Mouse (Mus musculus) forebrain, embryonic 13.5 days (tissue): ENCODE measurements around the gene Gm49325. TPM values are rescaled to one million over a fixed set of nuclear protein-coding genes. Genes with fewer than 3 reads are reported as not detected.

ENCODE experiments used
- ATAC-seq: fragments of 200-750 bp; cut with Nextera tagmentation; 2 replicates; pipeline ENCODE4 v1.8.0; 2017
- H3K27ac ChIP-seq: fragments of 300-500 bp; sonication (generic); 2 replicates; pipeline ENCODE4 v1.5.1; 2015; ENCODE audit warnings: inconsistent platforms, mild to moderate bottlenecking, moderate library complexity
- H3K27me3 ChIP-seq: fragments of 300-500 bp; sonication (generic); 2 replicates; pipeline ENCODE4 v1.6.1; 2015; ENCODE audit warnings: mild to moderate bottlenecking, inconsistent platforms
- H3K36me3 ChIP-seq: fragments of 300-500 bp; sonication (generic); 2 replicates; pipeline ENCODE4 v1.6.1; 2015; ENCODE audit warnings: mild to moderate bottlenecking, inconsistent platforms; ENCODE audit not compliant: poor library complexity, severe bottlenecking
- H3K4me1 ChIP-seq: fragments of 300-500 bp; sonication (generic); 2 replicates; pipeline ENCODE4 v1.6.1; 2015; ENCODE audit warnings: inconsistent platforms
- H3K4me2 ChIP-seq: fragments of 300-500 bp; sonication (generic); 2 replicates; pipeline ENCODE4 v1.6.1; 2015; ENCODE audit warnings: inconsistent platforms, mild to moderate bottlenecking, moderate library complexity
- H3K4me3 ChIP-seq: fragments of 300-500 bp; sonication (generic); 2 replicates; pipeline ENCODE4 v1.5.1; 2015; ENCODE audit warnings: mild to moderate bottlenecking, inconsistent platforms
- H3K9ac ChIP-seq: fragments of 300-500 bp; sonication (generic); 2 replicates; pipeline ENCODE4 v1.6.1; 2015; ENCODE audit warnings: mild to moderate bottlenecking, inconsistent platforms
- H3K9me3 ChIP-seq: fragments of 300-500 bp; sonication (generic); replicated peaks from 2 replicates; pipeline ENCODE4 v1.6.1; 2016; ENCODE audit warnings: inconsistent platforms
- WGBS: fragments of 180-500 bp; shearing (Covaris S2); methylation state at CpG from one replicate; pipeline ENCODE4 v1.1.7; 2015; 5-methylcytosine and 5-hydroxymethylcytosine counted together
- polyA plus RNA-seq: library from polyadenylated mRNA; unstranded; fragments of >200 nt; fragmentation: Nextera tagmentation; extraction: Ambion mirVana; gene quantifications from 2 replicates; pipeline ENCODE4 v1.2.1, GENCODE M21; 2015

The Gm49325 gene
- 2.3 TPM in 1 of 2 replicates, not detected in the other for polyA plus RNA-seq

DNA sequence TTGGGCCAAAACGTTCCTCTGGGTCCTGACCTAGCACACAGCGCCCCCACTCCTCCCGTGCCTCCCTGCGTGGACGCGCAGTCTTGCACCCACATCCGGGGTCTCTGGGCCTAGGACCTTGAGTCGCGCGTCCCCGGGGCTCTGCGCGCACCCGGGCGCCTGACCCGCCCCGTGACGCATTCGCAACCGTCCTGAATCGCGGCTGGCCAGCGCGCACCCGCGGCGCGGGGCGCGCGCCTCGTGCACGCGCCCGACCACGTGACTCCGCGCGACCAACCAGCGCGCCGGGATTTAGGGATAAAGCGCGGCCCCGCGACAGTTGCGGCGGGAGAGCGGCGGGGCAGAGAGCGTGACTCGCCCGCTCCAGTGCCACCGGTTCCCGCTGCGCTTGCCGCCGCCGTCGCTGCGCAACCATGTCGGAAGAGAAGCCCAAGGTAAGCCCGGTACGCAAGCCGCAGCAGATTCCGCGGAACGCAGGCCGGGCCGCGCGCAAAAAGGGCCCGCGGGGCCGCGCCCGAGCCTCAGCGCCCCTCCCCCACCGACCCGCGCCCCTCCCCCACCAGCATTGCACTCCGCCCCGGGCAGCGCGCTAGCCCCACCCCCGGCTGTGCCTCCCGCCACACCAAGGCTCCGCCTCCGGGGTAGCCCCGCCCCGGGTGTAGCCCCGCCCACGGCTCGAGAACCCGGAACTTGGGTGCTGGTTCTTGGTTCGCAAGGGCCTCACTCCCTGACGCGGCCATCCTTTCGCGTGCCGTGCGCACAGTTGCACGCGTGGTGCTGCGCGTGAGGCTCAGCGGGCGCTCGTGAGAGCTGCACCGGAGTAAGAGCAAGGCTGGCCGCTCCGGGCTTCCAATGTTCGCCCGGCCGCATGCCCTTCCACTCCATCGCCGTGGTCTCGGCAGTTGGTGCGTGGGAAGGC is at the start of gene Gm49325, which contains the start of gene Sumo3:
Gm49325 (plus strand) TSS at position 290 of the 919 bp plus-strand sequence.
Sumo3 (plus strand) TSS at position 190 of the 919 bp plus-strand sequence.
- peak within 1 kb of the TSS; percentile 85 for H3K9ac ChIP-seq
- ATAC-seq, result peak; percentile 89
- H3K27me3 ChIP-seq, result no peaks in the 10 kb centered on the region
- peak within 1 kb of the TSS; percentile 87 for H3K4me2 ChIP-seq
- under 1% methylated on average over 117 of the region's 119 CpGs for WGBS
- H3K4me3 ChIP-seq, result peak within 1 kb of the TSS; percentile 79
- peaks cover 28% of the 10 kb centered on the region for H3K36me3 ChIP-seq
- H3K9me3 ChIP-seq, result no peaks in the 10 kb centered on the region
- peaks cover 26% of the 10 kb centered on the region for H3K4me1 ChIP-seq
- H3K27ac ChIP-seq, result peak within 1 kb of the TSS; percentile 92

DNA sequence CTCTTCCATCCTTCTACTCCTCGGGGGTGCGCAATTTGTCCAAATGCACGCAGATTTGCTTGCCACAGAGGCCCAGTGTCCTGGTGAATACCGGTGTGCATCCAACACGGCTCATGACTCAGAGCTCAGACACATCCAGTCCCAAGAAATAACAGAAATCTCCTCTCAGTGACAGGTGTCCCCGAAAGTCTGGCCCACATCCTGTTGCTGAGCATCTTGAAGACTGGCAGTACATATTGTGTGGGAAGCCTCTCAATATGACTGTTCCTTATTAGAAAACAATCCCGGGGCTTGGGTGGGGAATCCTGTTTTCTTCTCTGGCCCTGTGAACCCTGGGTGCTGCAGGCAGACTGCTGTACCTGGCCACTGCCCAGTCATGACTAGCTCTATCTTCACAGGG is 49.4 kb upstream of the Gm49325 start:
- no peaks in the 10 kb centered on the region for H3K9me3 ChIP-seq
- no peak overlapping the region for H3K27ac ChIP-seq
- no peak overlapping the region for H3K4me3 ChIP-seq
- H3K36me3 ChIP-seq, result no peaks in the 10 kb centered on the region
- H3K4me1 ChIP-seq, result no peaks in the 10 kb centered on the region
- no peak for ATAC-seq
- WGBS, result 86% methylated on average over 7 of the region's 7 CpGs
- no peak overlapping the region for H3K9ac ChIP-seq
- no peak overlapping the region for H3K4me2 ChIP-seq
- no peaks in the 10 kb centered on the region for H3K27me3 ChIP-seq

DNA sequence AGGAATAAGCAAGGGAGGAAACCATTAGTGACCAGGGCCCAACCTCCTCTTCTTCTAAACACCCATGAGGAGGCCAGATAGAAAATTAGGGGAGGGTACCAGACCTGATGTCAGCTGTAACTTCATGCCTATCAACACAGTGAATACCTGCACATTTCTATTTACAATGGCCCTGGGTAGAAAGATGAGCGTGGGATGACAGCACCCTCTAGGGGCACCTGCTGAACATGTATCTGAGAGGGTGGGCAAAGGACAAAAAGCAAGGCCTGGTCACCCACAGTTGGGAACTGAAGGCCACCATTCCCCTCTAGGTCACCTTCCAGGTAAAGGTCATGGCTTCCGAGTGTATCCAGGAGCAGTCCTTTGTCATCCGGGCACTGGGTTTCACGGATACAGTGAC is 48.4 kb upstream of the Gm49325 start:
- Histone ChIP-seq H3K4me2 (no peak overlapping the region), H3K9me3 (no peaks in the 10 kb centered on the region), H3K27me3 (no peaks in the 10 kb centered on the region), H3K36me3 (no peaks in the 10 kb centered on the region), H3K4me1 (no peaks in the 10 kb centered on the region), H3K27ac (no peak overlapping the region), H3K4me3 (no peak overlapping the region), H3K9ac (no peak overlapping the region)
- whole genome bisulfite sequencing, result 84% methylated on average over 4 of the region's 4 CpGs
- ATAC-seq, result no peak

DNA sequence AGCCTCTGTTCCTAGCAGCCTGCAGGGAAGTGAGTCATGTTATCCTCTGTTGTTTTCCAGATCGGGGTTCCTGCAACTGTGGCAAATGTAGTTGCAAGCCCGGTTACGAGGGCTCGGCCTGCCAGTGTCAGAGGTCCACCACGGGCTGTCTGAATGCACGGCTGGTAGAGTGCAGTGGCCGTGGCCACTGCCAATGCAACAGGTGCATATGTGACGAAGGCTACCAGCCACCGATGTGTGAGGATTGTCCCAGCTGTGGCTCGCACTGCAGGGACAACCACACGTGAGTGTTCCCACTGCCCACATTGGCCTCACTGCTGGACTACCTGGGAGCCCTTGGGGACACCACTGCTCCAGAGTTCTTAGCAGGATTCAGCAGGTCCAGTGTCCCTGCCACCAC is 45.9 kb upstream of the Gm49325 start:
- 87% methylated on average over 11 of the region's 11 CpGs for WGBS
- Histone ChIP-seq H3K4me3 (no peak overlapping the region), H3K27me3 (no peaks in the 10 kb centered on the region), H3K36me3 (no peaks in the 10 kb centered on the region), H3K9me3 (no peaks in the 10 kb centered on the region), H3K4me2 (no peak overlapping the region), H3K27ac (no peak overlapping the region), H3K4me1 (no peaks in the 10 kb centered on the region), H3K9ac (no peak overlapping the region)
- ATAC-seq, result no peak

DNA sequence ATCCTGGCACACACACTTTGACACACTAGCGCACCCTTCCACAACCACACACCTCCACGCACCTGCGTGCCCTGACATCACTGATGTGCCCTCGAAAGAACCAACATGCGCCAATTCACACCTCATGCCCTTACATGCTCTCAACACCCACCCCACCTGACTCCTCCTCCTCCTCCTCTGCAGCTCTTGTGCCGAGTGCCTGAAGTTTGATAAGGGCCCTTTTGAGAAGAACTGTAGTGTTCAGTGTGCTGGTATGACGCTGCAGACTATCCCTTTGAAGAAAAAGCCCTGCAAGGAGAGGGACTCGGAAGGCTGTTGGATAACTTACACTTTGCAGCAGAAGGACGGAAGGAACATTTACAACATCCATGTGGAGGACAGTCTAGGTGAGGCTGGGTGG is 45.2 kb upstream of the Gm49325 start:
- WGBS, result 89% methylated on average over 9 of the region's 9 CpGs
- Histone ChIP-seq H3K4me2 (no peak overlapping the region), H3K36me3 (no peaks in the 10 kb centered on the region), H3K27me3 (no peaks in the 10 kb centered on the region), H3K27ac (no peak overlapping the region), H3K4me1 (no peaks in the 10 kb centered on the region), H3K9ac (no peak overlapping the region), H3K4me3 (no peak overlapping the region), H3K9me3 (no peaks in the 10 kb centered on the region)
- ATAC-seq, result no peak

DNA sequence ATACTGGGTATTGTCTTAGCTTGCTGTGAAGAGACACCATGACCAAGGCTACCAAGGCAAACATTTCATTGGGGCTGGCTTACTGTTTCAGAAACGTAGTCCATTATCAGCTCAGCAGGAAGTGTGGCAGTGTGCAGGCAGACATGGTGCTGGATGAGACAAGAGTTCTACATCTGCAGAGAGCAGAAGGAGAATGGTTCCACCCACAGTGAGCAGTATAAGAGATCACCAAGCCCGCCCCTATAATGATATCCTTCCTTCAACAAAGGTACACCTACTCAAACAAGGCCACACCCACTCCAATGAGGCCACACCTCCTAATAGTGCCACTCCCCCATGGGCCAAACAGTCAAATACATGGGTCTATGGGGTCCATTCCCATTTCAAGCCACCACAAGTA is 44.5 kb upstream of the Gm49325 start:
- 75% methylated on average over 2 of the region's 2 CpGs for WGBS
- no peak for ATAC-seq
- no peaks in the 10 kb centered on the region for H3K9me3 ChIP-seq

DNA sequence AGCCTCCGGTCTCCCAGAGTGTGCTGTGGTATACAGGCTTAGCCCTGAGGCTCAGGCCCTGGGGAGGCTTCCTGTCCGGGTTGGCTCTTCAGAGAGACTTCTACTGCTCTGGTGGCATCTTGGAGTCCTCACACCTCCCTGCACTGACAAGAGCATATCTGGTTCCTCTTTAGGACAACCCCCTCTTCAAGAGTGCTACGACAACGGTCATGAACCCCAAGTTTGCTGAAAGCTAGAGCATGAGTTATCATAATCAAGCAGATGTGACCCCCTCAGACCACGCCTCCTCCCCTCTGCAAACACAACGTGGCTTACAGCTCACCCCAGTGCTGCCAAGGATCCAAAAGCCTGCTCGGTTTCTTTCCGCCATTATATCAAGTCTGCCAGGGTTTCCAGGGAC is 41.0 kb upstream of the Gm49325 start:
- H3K27ac ChIP-seq, result no peak overlapping the region
- H3K9ac ChIP-seq, result no peak overlapping the region
- H3K4me1 ChIP-seq, result no peaks in the 10 kb centered on the region
- no peak overlapping the region for H3K4me3 ChIP-seq
- no peak for ATAC-seq
- no peaks in the 10 kb centered on the region for H3K27me3 ChIP-seq
- H3K36me3 ChIP-seq, result no peaks in the 10 kb centered on the region
- no peaks in the 10 kb centered on the region for H3K9me3 ChIP-seq
- 80% methylated on average over 8 of the region's 8 CpGs for WGBS
- no peak overlapping the region for H3K4me2 ChIP-seq

More for the DNA sequence above, 44.5 kb upstream of the Gm49325 start:
- no peak overlapping the region for H3K9ac ChIP-seq
- H3K4me3 ChIP-seq, result no peak overlapping the region
- H3K27ac ChIP-seq, result no peak overlapping the region
- H3K4me2 ChIP-seq, result no peak overlapping the region
- H3K27me3 ChIP-seq, result no peaks in the 10 kb centered on the region
- H3K36me3 ChIP-seq, result no peaks in the 10 kb centered on the region
- H3K4me1 ChIP-seq, result no peaks in the 10 kb centered on the region

DNA sequence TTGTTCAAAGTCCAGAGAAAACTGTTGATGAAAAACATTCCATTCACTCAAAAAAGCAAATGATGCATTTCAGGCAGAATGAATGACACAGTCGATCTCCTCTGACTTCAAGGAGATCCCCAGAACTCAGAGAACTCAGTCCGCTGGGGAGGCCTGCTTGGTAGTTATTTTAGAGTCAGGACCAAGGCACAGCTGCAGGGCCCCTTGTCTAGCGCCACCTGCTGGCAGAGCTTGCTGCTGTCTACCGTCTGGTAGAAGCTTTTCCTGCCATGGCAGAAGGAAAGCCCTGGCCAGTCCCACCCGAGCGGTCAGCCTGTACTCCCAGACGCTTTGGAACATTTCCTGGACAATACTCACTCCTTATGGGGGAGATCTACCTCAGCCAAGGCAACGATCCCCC is 39.3 kb upstream of the Gm49325 start:
- no peak for ATAC-seq
- 34% methylated on average over 8 of the region's 8 CpGs for WGBS
- H3K9ac ChIP-seq, result no peak overlapping the region

DNA sequence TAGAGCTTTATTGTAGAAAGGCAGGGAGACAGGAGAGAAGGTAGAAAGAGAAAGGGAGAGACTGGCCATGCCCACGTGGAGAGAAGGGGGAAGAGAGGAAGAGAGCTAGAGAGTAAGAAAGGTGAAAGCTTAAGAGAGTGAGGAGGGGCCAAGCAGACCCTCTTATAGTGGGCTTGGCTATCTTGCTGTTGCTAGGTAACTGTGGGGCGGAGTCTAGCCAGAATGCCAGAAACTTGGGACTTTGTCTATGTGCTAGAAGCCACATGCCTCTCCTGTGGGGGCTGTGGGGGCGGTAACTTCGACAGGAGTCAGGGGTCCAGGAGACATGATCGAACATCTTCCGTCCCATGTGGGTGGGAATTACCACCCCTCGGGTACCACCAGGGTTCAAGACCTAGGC is 36.5 kb upstream of the Gm49325 start:
- Histone ChIP-seq H3K27ac (no peak overlapping the region), H3K9ac (no peak overlapping the region), H3K4me3 (no peak overlapping the region), H3K4me2 (no peak overlapping the region), H3K27me3 (no peaks in the 10 kb centered on the region), H3K36me3 (no peaks in the 10 kb centered on the region), H3K9me3 (no peaks in the 10 kb centered on the region), H3K4me1 (no peaks in the 10 kb centered on the region)
- no peak for ATAC-seq
- WGBS, result 37% methylated on average over 7 of the region's 7 CpGs

More for the DNA sequence above, 39.3 kb upstream of the Gm49325 start:
- H3K9me3 ChIP-seq, result no peaks in the 10 kb centered on the region
- H3K36me3 ChIP-seq, result no peaks in the 10 kb centered on the region
- no peak overlapping the region for H3K27ac ChIP-seq
- H3K4me1 ChIP-seq, result no peaks in the 10 kb centered on the region
- no peak overlapping the region for H3K4me2 ChIP-seq
- H3K27me3 ChIP-seq, result no peaks in the 10 kb centered on the region
- H3K4me3 ChIP-seq, result no peak overlapping the region

DNA sequence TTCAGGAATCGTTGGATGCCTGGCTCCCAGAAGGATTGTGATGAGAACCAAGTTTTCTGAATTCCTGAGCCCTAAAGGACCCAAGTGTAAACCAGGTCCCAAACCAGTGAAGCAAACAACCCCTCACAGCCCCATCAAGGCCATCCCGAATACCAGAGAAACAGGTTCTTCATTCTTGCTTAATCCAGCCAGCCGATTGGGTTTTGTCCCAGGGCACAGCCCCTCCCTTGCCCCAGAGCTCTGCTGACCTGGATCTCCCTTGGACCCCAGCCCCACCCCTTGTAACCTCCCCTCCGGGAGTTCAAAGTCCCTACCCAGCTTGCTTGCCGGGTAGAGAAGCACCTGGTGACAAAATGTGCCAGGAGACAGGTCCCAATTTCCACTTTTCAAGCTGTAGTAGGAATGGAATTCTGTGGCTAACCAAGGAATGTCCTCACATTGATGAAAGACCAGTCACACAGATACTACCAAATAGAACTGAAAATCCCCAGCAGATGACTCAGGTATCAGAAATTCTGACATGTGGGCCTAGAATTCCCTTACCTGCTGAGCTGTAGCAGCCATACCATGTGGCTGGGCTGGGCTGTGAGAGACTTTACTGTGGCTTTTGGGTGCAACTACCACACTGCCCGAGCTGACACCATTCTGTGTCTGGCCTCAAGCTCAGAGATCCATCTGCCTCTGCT is 35.9 kb upstream of the Gm49325 start:
- Histone ChIP-seq H3K36me3 (no peaks in the 10 kb centered on the region), H3K9me3 (no peaks in the 10 kb centered on the region), H3K27ac (no peak overlapping the region), H3K4me1 (no peaks in the 10 kb centered on the region), H3K4me3 (no peak overlapping the region), H3K27me3 (no peaks in the 10 kb centered on the region), H3K9ac (no peak overlapping the region), H3K4me2 (no peak overlapping the region)
- WGBS, result 60% methylated on average over 6 of the region's 6 CpGs
- ATAC-seq, result no peak

DNA sequence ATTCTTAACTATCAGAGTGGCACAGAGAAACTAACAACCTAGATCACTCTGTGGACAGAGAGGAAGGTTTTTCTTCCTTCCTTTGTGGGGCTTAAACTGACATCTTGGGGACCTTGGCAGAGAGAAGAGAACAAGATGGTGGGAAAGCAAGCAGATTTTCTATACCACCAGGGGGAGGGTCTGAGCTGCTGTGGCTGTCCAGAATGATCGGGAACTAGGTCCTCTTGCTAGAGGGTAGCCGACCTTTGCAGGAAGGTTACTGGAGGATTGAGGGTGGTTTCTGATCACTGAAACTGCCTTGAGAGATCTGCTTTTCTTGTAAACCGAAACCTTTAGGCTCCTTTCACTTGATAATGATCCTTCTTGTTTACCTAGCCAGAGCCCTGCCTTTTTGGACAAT is 33.8 kb upstream of the Gm49325 start:
- H3K9me3 ChIP-seq, result no peaks in the 10 kb centered on the region
- no peak overlapping the region for H3K4me3 ChIP-seq
- no peak overlapping the region for H3K9ac ChIP-seq
- WGBS, result 42% methylated on average over 3 of the region's 3 CpGs
- H3K4me2 ChIP-seq, result no peak overlapping the region
- no peaks in the 10 kb centered on the region for H3K36me3 ChIP-seq
- ATAC-seq, result no peak
- H3K4me1 ChIP-seq, result no peaks in the 10 kb centered on the region
- H3K27ac ChIP-seq, result no peak overlapping the region
- H3K27me3 ChIP-seq, result no peaks in the 10 kb centered on the region

DNA sequence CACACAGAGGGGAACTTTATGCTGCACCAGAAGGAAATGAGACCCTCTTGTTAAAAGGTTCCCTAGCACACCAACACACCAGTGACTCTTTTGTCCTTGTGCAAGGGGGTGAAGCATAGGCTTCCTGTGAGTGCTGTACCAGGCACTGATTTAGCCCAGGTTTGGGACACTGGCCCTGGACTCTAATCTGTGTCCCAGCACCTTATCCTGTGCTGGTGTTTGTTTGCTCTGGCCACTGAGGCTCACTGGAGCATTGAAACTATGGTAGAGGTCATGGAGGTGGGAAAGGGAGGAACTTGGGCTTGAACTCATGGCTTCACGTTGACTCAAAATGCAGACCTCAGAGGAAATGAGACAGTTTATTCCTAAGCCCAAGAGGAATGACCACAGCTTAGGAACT is 32.8 kb upstream of the Gm49325 start:
- WGBS, result 74% methylated on average over 1 of the region's 1 CpGs
- H3K27ac ChIP-seq, result no peak overlapping the region
- H3K9me3 ChIP-seq, result no peaks in the 10 kb centered on the region
- no peak overlapping the region for H3K4me2 ChIP-seq
- ATAC-seq, result no peak
- H3K9ac ChIP-seq, result no peak overlapping the region
- H3K27me3 ChIP-seq, result no peaks in the 10 kb centered on the region
- H3K4me3 ChIP-seq, result no peak overlapping the region
- no peaks in the 10 kb centered on the region for H3K36me3 ChIP-seq
- no peaks in the 10 kb centered on the region for H3K4me1 ChIP-seq
